Mouse (Mus musculus): ENCODE data around the gene Rin2.

DNA sequence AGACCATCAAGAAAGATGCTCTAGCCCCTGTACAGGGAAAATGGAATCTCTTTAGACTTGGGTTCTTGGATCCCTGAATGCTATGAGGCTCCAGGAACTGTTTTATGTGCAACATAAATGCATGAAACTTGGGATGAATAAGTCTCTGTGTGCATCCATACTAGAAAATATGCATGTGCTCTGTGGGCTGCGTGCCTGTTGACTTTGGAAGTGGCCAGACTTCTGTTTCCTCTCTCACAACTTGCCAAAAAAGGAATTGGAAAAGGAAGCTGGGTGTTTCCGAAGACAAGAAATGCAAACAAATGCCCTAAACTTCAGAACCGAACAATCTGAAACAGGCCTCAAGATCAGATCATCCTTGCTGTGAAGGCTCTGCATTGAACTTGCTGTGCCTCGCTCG, 41.2 kb upstream of the Rin2 start:
- TF ChIP-seq POLR2A (IDR thresholded peaks at IDR 0.05; ENCODE audit: low read depth, low read length): no peak
- no peak for TF ChIP-seq CTCF (conservative IDR thresholded peaks at IDR 0.05 in 1 of 2, IDR thresholded peaks at IDR 0.05 in 1 of 2; ENCODE audit: low read depth in 2 of 2, low read length in 2 of 2)
- no peak for TF ChIP-seq TCF12 (IDR thresholded peaks at IDR 0.05; ENCODE audit: low read depth, low read length)
- no peak for TF ChIP-seq IRF4 (IDR thresholded peaks at IDR 0.05; ENCODE audit: low read depth, low read length)
- TF ChIP-seq EP300 (IDR thresholded peaks at IDR 0.05; ENCODE audit: low read length): no peak
- no peak for TF ChIP-seq TBP (conservative IDR thresholded peaks at IDR 0.05; ENCODE audit: low read depth, low read length)
- TF ChIP-seq MAFK (IDR thresholded peaks at IDR 0.05; ENCODE audit: insufficient replicate concordance, low read length): no peak
- no peak for TF ChIP-seq USF1 (IDR thresholded peaks at IDR 0.05; ENCODE audit: low read depth, low read length)
- no peak for TF ChIP-seq UBTF (IDR thresholded peaks at IDR 0.05; ENCODE audit: low read depth, low read length)
- TF ChIP-seq CHD2 (IDR thresholded peaks at IDR 0.05; ENCODE audit: low read length): no peak
- TF ChIP-seq CHD1 (IDR thresholded peaks at IDR 0.05; ENCODE audit: low read depth, low read length): no peak
